Mouse (Mus musculus): ENCODE results near the gene Gm28230. TPM values are rescaled to one million over a fixed set of nuclear protein-coding genes. Genes with fewer than 3 reads are reported as not detected.

Gm28230 gene
- polyA plus RNA-seq, 1 experiment: 16.4 TPM

- no peak for DNase-seq (ENCODE audit: low read depth)
Measured at GRCm38 (mm10) chr2:74738623-74739475, 12.3 kb downstream of the Gm28230 start.

DNA sequence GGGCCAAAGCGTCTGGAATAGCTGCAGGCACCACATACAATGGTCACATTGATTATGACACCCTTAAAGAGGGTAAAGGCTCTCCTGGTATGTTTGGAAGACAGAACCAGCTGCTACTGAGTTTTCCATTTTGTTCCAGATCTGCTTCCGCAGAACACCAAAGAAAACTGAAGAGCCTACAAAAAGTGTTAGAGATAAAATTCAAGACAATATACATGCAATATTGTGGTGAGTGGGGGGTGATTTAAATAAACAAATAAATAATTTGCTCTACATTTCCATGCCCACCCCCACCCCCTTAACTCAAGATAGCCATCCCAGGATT is 12.9 kb downstream of the Gm28230 start:
- no peak for DNase-seq (ENCODE audit: low read depth)

DNA sequence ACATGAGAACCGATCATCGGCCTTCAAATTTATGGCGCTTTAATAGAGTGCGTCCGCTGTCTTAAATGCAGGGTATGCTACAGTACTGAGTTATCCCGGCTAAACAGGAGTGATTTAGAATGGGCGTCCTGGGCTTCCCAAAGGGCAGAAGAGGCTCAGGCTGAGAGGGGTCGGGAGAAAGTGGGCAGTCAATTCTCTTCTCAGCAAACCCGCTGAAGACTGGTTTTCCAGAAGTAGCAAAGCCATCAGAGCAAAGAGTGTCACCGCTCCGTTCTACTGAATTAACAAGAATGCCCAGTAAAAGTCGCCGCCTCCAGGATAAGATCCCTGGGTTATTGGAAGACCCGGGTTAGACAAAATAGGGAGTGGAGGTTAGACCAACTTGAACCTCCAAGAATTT is 13.3 kb downstream of the Gm28230 start:
- no peak for DNase-seq (ENCODE audit: low read depth)

DNA sequence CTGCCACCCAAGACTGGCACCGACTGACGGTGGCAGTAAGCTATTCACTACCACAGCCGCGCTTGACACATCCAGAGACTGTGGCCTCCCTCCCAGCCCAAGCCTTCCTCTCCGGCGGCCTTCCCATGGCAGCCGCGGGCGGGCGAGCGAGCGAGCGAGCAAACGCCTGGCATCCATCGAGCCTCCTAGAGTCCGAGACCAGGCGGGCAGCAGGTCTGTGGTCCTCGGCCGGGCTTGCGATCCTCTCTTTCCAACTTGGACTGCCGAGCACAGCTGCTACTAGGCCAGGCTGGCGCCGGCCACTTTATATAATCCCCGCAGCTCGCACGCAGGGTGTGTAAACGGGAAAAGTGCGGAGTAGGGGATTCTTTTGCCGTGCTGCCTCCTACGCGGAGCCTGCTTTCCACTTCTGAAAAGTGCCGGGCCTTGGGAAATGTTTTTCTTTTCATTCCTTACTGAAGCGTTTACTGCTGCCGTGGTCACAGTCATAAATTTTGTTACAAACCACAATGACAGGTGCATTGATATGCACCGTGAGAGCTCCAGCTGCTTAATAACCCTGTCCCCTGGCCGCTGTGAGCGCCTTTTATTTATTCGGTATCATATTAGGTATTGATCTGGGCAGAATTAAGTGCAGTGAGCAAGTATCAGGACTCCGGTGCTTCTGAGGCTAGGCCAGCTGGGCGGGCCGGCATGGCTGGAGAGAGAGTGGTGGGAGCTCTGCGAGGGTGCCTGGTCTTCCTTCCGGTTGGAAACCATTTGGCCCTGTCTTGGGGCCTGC is 14.0 kb downstream of the Gm28230 start:
- DNase-seq (ENCODE audit: low read depth): no peak

DNA sequence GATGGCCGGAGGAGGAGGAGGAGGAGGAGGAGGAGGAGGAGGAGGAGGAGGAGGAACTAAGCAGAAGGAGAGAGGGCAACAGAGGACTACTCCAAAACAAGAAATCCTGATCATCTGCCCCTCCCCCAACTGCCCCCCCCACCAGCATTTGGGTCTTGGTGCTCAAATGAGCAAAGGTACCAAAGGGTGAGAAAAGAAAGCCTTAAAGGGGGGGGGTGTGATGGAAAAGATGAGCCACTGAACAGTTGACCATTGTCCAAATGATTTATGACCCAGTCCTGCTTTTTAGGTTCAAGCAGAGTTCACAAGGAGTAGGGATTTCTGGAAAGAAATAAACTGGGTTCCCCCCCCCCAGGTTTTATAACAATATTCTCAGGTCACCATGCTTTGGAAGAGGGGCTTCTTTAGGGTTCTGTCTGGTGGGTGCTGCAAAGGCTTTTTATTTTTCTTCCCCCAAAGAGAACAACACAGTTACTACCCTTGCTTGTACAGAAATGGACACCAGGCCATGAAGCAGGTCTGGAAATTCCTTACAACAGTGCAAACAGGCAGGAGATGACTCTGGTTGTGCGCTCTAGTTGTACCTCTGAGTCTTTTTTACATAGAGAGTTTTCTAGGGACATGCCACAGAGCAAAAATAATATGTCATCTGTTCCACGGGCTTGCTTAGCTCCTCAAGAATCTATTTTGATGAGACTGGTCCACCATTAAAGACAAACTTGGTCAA is 14.9 kb downstream of the Gm28230 start:
- no peak for DNase-seq (ENCODE audit: low read depth)

GRCm38 (mm10) chr2:74741979-74742277 is 15.4 kb downstream of the Gm28230 start:
- DNase-seq (ENCODE audit: low read depth): no peak

GRCm38 (mm10) chr2:74745540-74746297 is 19.2 kb downstream of the Gm28230 start:
- DNase-seq (ENCODE audit: low read depth): no peak

DNA sequence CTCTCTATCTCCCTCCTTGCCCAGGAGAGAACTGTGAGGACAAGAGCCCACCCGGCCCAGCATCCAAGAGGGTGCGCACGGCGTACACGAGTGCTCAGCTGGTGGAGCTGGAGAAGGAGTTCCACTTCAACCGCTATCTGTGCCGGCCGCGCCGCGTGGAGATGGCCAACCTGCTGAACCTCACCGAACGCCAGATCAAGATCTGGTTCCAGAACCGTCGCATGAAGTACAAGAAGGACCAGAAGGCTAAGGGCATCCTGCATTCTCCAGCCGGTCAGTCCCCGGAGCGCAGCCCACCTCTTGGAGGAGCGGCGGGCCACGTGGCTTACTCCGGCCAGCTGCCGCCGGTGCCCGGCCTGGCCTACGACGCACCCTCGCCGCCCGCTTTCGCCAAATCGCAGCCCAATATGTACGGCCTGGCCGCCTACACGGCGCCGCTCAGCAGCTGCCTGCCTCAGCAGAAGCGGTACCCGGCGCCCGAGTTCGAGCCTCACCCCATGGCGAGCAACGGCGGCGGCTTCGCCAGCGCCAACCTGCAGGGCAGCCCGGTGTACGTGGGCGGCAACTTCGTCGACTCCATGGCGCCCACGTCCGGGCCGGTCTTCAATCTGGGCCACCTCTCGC is 19.9 kb downstream of the Gm28230 start:
- no peak for DNase-seq (ENCODE audit: low read depth)

DNA sequence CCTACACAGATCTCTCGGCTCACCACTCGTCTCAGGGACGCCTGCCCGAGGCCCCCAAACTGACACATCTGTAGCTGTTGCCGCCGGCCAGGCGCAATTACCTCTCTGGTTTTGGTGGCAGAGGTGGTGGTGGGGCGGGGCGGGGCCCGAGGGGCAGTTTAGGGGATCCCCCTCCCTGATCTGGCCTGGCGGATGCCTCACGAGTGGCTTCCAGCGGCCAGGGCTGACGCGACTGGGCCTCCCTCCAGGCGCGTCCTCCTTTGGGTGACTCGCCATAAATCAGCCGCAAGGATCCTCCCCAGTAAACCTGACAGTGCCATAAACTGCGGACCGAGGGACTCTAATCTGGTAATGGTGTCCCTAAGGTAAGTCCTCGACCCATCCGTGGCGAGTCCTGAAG is 20.5 kb downstream of the Gm28230 start:
- DNase-seq (ENCODE audit: low read depth): no peak

- DNase-seq (ENCODE audit: low read depth): no peak
Measured at GRCm38 (mm10) chr2:74747661-74748141, 21.2 kb downstream of the Gm28230 start.

DNA sequence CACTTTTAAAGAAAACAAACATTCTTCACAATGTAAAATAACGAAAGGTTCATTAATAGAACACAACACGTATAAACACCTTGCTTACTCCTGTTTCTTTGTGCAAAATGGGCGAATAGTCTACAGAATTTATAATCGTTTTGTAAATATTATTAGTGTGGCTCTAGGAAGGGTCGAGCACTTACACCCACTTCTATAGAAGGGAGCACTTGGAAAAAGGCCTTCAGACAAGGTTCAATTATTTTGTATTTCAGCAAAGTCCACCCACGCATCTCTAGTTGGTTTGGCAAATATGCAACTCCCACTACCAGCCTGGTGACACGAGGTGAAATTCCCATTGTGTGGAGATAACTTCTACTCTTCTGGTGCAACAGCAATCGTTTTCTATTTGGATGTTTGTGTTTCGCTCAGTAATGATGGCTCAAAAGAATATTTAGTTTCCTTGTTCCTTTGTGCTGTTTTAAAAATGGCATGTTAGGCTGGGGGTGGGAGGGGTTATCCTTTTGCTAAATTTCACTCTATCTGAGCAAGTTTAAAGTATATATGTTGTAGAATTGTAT is 22.0 kb downstream of the Gm28230 start:
- DNase-seq (ENCODE audit: low read depth): no peak

- DNase-seq (ENCODE audit: low read depth): no peak
Measured at GRCm38 (mm10) chr2:74749337-74750121, 23.0 kb downstream of the Gm28230 start.

- no peak for DNase-seq (ENCODE audit: low read depth)
Measured at GRCm38 (mm10) chr2:74750731-74751250, 24.3 kb downstream of the Gm28230 start.

GRCm38 (mm10) chr2:74751861-74752260 is 25.3 kb downstream of the Gm28230 start:
- DNase-seq (ENCODE audit: low read depth): no peak

- DNase-seq (ENCODE audit: low read depth): no peak
Measured at GRCm38 (mm10) chr2:74752431-74753174, 26.1 kb downstream of the Gm28230 start.

DNA sequence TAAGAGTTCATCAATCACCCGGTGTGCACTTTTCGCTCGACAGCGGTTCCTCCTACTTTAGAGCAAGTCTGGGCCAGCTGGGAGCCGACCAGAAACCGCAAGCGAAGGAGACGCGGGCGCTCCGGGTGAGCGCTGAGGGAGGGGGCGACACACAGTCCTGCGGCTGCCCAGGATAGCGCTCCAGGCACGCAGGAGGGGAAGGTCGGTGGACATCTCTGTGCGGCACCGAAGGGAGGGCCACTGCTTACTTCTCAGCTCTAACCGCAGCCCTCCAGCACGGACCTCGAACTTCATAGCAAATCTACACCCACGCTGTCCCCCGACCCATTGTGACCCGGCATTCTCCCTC is 26.6 kb downstream of the Gm28230 start:
- DNase-seq (ENCODE audit: low read depth): no peak

- DNase-seq (ENCODE audit: low read depth): no peak
Measured at GRCm38 (mm10) chr2:74753711-74754110, 27.2 kb downstream of the Gm28230 start.

DNA sequence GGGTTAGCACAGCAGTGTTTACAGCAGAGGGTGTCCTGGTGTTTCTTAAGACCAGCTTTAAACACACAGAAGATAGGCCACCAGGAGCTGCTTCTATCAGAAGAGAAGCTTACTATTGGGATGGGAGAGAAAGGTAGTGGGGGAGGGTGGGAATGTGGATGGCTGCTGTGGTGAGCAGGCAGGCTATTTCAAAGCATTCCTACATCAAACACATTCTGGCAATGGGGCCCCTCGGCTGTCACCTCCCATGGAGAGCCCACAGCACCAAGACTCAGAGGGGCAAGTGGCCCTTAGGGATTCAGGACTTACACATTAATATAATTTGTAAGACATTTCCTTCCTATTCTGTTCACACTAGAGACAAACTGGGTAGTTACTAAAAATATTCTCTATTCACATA is 33.6 kb downstream of the Gm28230 start:
- no peak for DNase-seq (ENCODE audit: low read depth)

DNA sequence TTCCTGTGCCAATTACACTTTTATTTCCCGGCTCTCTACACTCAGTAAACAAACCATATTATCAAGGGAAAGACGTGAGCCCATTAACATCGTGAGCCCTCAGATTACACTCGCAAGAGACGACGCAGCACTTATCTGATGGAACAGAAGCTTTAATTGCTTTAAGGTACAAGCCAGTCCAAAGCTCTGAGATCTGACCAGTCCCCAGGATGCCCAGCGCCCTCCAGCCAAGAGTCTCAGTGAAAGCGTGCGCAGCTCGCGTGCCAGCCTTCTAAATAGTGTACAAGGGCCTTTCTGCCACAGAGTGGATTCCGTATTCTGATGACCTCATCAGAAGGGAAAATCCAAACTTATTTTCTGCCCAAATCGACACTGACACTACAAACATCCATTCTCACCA is 35.4 kb downstream of the Gm28230 start:
- DNase-seq (ENCODE audit: low read depth): no peak

All from gonadal fat pad, adult 2 months (tissue).